Mouse (Mus musculus): ENCODE measurements around the gene Mybpc3.

GRCm38 (mm10) chr2:91182016-91182404 lies 64.1 kb downstream of the Mybpc3 start:
- no peak for TF ChIP-seq CTCF (IDR thresholded peaks at IDR 0.05; ENCODE audit: low read depth)
- no peak for TF ChIP-seq EP300 (optimal IDR thresholded peaks at IDR 0.05)

Data from stomach, postnatal 0 days (tissue).